41 mouse cellular contexts compared by ENCODE assay signal in the genomic region with DNA sequence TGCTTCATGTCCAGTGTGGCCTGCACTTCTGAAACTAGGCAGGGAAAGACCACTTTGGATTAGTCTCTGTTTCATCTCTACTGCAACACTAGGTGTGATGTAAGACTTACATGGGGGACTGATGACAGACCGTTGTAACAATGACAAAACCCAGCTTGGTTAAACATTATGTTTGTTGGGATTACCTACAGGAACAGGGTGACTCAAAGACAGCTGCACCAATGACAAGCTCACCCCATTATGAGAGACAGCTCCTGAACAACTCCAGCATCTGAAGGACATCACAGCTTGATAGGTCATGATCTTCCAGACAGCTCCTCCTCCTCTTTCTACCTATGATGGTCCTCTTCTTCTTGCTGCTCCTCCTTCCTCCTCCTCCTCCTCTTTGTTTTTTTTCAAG. TPM values are rescaled to one million over a fixed set of nuclear protein-coding genes. Genes with fewer than 3 reads are reported as not detected.
"Had no signal": no experiment of that assay in that cellular context is flagged by ENCODE, and none has a peak within 500 bp of the region (broad histone marks: within the 10 kb centered on the region; RNA-seq: fewer than 3 reads in every experiment).

No protein-coding gene starts in this region.

- ATAC-seq: hindbrain, embryonic 16.5 days; inflammation-experienced regulatory T-cells, adult 6 months; intestine, embryonic 15.5 days; intestine, postnatal 0 days had no signal

- H3K27me3 ChIP-seq: heart, embryonic 13.5 days; heart, embryonic 15.5 days; hindbrain, embryonic 12.5 days; intestine, embryonic 15.5 days; limb, embryonic 13.5 days; limb, embryonic 15.5 days had no signal

- H3K4me2 ChIP-seq: heart, embryonic 11.5 days; heart, embryonic 13.5 days; heart, embryonic 15.5 days; hindbrain, embryonic 12.5 days; hindbrain, embryonic 14.5 days; intestine, embryonic 15.5 days; limb, embryonic 13.5 days; limb, embryonic 15.5 days had no signal

- H3K36me3 ChIP-seq: heart, embryonic 13.5 days; heart, embryonic 15.5 days; hindbrain, embryonic 10.5 days; hindbrain, embryonic 12.5 days; intestine, embryonic 15.5 days; limb, embryonic 13.5 days; limb, embryonic 15.5 days had no signal

- H3K27ac ChIP-seq: heart, adult 2 months; heart, embryonic 13.5 days; heart, embryonic 15.5 days; hindbrain, embryonic 10.5 days; hindbrain, embryonic 12.5 days; hindbrain, embryonic 14.5 days; intestine, embryonic 15.5 days; limb, embryonic 13.5 days; limb, embryonic 15.5 days had no signal

- H3K9ac ChIP-seq: heart, embryonic 13.5 days; heart, embryonic 15.5 days; hindbrain, embryonic 12.5 days; hindbrain, embryonic 14.5 days; intestine, embryonic 15.5 days; limb, embryonic 13.5 days; limb, embryonic 15.5 days had no signal

- DNase-seq: gastrocnemius, postnatal 14 days; gastrocnemius, postnatal 36 days; heart, adult 11 months; heart, adult 2 months; heart, postnatal 14 days; heart, postnatal 36 days; kidney, adult 18-20 months; kidney, adult 8-10 months; kidney, postnatal 14 days; layer of hippocampus, adult 9-11 months; layer of hippocampus, postnatal 36 days; left cerebral cortex, postnatal 4 days had no signal

- H3K4me1 ChIP-seq: heart, embryonic 15.5 days; intestine, embryonic 15.5 days had no signal

- H3K4me3 ChIP-seq: heart, adult 2 months; heart, embryonic 13.5 days; heart, embryonic 15.5 days; hindbrain, embryonic 10.5 days; hindbrain, embryonic 12.5 days; intestine, embryonic 15.5 days; limb, embryonic 13.5 days; limb, embryonic 15.5 days had no signal

- H3K9me3 ChIP-seq: heart, embryonic 13.5 days; heart, embryonic 15.5 days; hindbrain, embryonic 10.5 days; hindbrain, embryonic 12.5 days; intestine, embryonic 15.5 days; limb, embryonic 15.5 days had no signal

RNA-seq across cellular contexts. Expression of a gene that starts 30.8 kb away (rescaled TPM):
- total RNA-seq: gastrocnemius, adult 18-20 months; gastrocnemius, adult 8-10 months; gastrocnemius, postnatal 14 days; gastrocnemius, postnatal 36 days; heart, adult 2 months; heart, postnatal 14 days; heart, postnatal 36 days; layer of hippocampus, adult 18-20 months; layer of hippocampus, adult 8-10 months; layer of hippocampus, postnatal 14 days; layer of hippocampus, postnatal 36 days; left cerebral cortex, adult 18-20 months; left cerebral cortex, adult 8-10 months; left cerebral cortex, postnatal 10 days; left cerebral cortex, postnatal 25 days; left cerebral cortex, postnatal 4 days; liver, adult 2 months had no signal
- polyA plus RNA-seq: frontal cortex, adult 2 months; gonadal fat pad, adult 2 months; heart, adult 2 months; heart, embryonic 11.5 days; heart, embryonic 13.5 days; heart, embryonic 15.5 days; heart, postnatal 0 days; hindbrain, embryonic 16.5 days; inflammation-experienced regulatory T-cells, adult 6 months; intestine, embryonic 15.5 days; intestine, postnatal 0 days; kidney, embryonic 14.5 days; kidney, embryonic 16.5 days; large intestine, adult 2 months; limb, embryonic 11.5 days; limb, embryonic 13.5 days; limb, embryonic 15.5 days; liver, adult 2 months had no signal

RNA-seq across cellular contexts. Expression of a gene that starts 38.1 kb away (rescaled TPM):
- polyA plus RNA-seq: inflammation-experienced regulatory T-cells, adult 6 months; limb, embryonic 11.5 days had no signal
